Mouse (Mus musculus) splenic B cell, adult 2 months (primary cell): ENCODE measurements around the gene Mrpl17.

Experiments
- DNase-seq: peaks from one replicate; pipeline ENCODE4 v3.0.0-alpha.2; 2011; ENCODE audit warnings: low read depth, low spot score
- H3K27me3 ChIP-seq: 2 replicates; pipeline ENCODE4 v1.6.1; 2012; ENCODE audit warnings: mild to moderate bottlenecking, low read length, moderate library complexity, mixed read lengths; ENCODE audit not compliant: control insufficient read depth, poor library complexity, insufficient read depth, severe bottlenecking
- H3K36me3 ChIP-seq: 2 replicates; pipeline ENCODE4 v1.6.1; 2012; ENCODE audit warnings: mild to moderate bottlenecking, low read length, moderate library complexity, mixed read lengths; ENCODE audit not compliant: control insufficient read depth, poor library complexity, insufficient read depth, severe bottlenecking

Mrpl17 gene

DNA sequence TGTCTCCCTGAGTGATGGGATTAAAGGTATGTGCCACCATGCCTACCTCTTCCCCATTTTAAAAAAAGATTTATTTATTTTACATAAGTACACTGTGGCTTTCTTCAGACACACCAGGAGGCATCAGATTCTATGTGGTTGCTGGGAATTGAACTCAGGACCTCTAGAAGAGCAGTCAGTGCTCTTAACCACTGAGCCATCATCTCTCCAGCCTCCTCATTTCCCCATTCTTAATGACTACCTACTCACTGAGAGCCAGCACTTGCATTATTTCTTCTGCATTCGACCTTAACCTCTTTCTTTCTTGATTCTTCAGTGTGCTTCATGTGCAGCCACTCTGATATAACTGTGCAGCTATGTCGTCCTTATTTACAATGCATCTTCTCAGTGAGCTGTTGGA, 8.6 kb downstream of the Mrpl17 start:
- Histone ChIP-seq H3K27me3 (no peaks in the 10 kb centered on the region), H3K36me3 (no peaks in the 10 kb centered on the region)
- DNase-seq = no peak

GRCm38 (mm10) chr7:105796972-105797371, 13.9 kb downstream of the Mrpl17 start:
- Histone ChIP-seq H3K27me3 (no peaks in the 10 kb centered on the region), H3K36me3 (no peaks in the 10 kb centered on the region)
- DNase-seq = no peak

DNA sequence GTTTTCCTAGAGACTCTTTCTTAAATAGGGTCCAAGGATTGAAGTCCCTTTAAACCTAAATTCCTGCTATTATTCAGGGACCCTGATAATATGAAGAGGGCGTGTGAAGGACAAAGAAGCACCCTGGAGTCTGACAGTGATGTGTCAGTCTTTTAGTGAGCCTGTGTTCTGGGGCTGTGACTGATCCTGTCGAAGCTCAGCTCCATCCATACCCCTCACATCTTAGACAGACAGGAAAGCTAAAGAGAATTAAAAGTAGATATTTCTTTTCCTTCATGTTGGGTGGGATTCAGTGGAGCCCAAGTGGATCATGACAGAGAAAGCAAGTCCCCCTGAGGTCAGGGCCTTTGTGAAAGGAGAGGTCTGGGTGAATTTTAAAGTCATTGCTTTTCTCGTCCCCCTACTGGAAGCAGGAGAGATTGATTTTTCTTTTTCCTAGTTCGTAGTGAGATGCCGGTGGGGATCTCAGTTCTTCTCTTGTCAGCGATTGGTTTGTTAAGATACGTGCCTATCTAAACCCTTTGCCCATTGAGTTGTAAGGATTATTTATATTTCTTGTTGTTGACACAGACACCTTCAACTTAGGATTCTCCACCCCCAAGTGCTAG, 15.0 kb downstream of the Mrpl17 start:
- Histone ChIP-seq H3K36me3 (no peaks in the 10 kb centered on the region), H3K27me3 (no peaks in the 10 kb centered on the region)
- peak; percentile 14 for DNase-seq

GRCm38 (mm10) chr7:105793701-105794100, 17.2 kb downstream of the Mrpl17 start:
- no peaks in the 10 kb centered on the region for H3K36me3 ChIP-seq
- no peaks in the 10 kb centered on the region for H3K27me3 ChIP-seq
- DNase-seq = no peak

DNA sequence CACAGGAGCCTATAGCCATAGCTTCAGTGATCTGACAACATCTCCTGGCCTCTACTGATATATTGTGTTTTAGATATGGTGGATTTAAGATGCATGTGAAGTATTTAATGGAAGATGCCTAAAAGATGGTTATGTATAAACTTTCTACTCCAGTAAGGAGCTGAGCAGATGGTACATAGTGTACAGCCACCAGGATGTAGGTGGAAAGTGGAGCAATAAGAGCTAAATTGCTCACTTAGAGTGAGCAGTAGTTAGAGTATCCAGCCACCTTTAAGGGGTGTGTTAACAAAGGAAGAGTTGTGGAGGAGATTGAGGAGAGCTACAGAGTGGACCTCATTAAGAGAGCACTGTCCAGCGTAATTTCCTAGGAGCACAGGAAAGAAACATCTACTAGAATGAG, 19.8 kb downstream of the Mrpl17 start:
- no peak for DNase-seq
- Histone ChIP-seq H3K27me3 (0 out of 2 replicates have a peak, but pooled peaks cover 2% of the 10 kb centered on the region), H3K36me3 (no peaks in the 10 kb centered on the region)

DNA sequence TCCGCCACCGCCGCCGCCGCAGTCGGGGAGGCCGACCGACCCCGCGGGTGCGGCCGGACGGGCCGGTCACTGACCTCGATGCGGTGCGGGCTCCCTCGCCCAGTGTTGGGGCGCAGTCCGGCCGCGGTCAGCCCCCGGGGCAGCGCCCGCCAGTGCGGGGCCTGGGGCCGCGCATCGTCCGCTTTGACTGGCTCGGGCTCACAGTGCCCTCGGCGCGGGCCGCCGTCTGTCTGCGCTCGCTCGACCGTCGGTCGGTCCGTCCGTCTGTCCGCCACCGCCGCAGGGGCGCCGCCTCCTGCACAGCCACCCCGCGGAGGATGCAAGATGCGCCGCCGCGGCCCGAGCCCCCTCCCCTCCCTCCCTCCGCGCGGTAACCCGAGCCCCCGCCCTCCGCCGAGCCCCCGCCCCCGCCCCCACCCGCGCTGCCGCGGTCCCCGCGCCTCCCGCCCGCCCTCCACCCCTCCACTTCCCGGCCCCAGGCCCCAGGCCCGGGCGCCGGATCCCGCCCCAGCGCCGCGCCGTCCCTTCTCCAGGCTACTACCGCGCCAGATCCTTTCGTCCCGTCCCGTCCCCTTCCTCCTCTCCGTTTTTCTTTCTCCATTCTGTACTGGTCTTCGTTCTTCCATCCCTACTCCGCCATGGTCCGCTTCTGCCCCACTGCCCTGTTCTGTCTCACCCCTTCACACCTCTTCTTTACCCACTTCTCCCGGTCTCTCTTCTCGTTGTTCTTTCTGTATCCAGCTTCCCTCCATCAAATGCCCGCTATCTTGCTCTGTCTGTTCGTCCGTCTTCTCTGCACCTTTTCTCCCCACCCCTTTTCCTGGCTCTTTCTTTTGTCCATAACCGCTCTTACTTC, 23.4 kb downstream of the Mrpl17 start, which contains the start of gene Dchs1:
Dchs1 (minus strand) TSS at position 370 of the 856 bp plus-strand sequence.
- DNase-seq = no peak
- Histone ChIP-seq H3K36me3 (no peaks in the 10 kb centered on the region), H3K27me3 (0 out of 2 replicates have a peak, but pooled peaks cover 2% of the 10 kb centered on the region)

DNA sequence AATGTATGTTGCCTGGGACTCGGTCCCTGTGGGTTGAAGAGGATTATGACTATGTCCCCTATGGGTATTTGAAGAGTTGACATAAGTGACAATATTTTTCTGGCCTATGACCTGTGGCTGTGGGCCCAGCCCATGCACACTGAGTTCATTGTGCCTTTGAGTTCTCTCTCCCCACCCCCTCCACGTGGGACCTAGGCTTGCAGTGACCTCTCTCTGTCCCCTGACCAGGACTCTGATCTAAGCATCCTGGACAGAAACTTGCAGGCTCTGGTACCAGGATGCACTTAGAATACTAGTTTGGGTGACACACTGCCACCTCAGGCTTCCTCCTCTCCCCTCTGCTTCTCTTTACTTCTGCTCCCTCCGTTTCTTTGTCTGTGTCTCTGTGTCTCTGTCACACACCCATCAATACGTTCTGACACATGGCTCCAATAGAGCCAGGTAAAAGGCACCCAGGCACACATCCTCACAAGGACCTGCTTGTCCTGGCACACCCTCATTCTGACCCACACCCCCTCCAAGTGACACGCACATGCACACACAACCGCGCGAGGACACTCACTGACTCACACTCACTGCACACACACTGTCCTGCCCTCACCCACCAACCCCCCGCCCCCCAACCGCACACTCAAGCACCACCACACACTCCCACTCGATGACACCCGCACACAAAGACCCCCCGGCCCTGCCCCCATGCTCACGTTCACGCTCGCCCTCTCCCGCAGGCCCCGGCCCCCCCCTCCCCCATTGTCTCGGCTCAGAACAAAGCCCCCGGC, 24.2 kb downstream of the Mrpl17 start:
- Histone ChIP-seq H3K36me3 (no peaks in the 10 kb centered on the region), H3K27me3 (0 out of 2 replicates have a peak, but pooled peaks cover 2% of the 10 kb centered on the region)
- no peak for DNase-seq

DNA sequence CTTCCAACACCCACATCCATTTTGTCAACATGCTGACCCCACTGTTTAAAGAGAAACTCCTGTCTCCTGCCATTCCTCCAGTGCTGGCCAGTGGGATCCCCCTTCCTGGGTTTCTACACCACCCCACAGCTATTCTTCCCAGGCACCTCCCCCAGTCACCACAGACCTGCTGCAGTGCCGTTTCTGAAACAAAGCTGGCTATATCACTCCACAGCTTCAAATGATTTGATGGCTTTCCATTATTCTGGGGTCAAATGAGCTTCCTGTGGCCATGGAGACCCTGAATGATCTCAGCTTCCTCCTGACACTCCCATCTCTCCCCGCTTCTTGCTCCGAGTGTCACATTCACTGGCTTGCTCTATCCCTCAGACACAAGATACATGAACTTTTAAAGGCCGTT, 26.3 kb downstream of the Mrpl17 start:
- Histone ChIP-seq H3K36me3 (no peaks in the 10 kb centered on the region), H3K27me3 (0 out of 2 replicates have a peak, but pooled peaks cover 2% of the 10 kb centered on the region)
- DNase-seq = no peak

DNA sequence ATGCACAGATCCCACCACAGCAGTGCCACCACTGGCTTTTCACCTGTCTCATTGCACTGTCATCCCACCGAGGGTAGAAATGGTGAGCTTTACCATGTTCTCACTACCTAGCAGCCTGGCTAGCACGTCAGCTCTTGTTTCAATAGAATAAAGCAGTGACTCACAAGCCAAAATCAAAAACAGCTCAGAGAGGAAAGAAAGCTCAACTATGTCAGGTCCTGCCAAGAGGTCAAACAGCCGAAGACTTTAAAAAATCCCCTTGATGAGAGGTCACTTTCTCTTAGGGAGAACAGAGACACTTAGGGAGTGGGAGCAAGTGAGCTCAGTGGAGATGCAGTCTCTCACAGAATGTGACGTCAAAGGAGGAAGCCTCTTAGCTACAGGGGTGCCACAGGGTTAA, 27.0 kb downstream of the Mrpl17 start:
- Histone ChIP-seq H3K36me3 (no peaks in the 10 kb centered on the region), H3K27me3 (0 out of 2 replicates have a peak, but pooled peaks cover 2% of the 10 kb centered on the region)
- DNase-seq = no peak

GRCm38 (mm10) chr7:105778553-105779265, 32.2 kb downstream of the Mrpl17 start:
- no peaks in the 10 kb centered on the region for H3K36me3 ChIP-seq
- H3K27me3 ChIP-seq = no peaks in the 10 kb centered on the region
- DNase-seq = peak; percentile 43

DNA sequence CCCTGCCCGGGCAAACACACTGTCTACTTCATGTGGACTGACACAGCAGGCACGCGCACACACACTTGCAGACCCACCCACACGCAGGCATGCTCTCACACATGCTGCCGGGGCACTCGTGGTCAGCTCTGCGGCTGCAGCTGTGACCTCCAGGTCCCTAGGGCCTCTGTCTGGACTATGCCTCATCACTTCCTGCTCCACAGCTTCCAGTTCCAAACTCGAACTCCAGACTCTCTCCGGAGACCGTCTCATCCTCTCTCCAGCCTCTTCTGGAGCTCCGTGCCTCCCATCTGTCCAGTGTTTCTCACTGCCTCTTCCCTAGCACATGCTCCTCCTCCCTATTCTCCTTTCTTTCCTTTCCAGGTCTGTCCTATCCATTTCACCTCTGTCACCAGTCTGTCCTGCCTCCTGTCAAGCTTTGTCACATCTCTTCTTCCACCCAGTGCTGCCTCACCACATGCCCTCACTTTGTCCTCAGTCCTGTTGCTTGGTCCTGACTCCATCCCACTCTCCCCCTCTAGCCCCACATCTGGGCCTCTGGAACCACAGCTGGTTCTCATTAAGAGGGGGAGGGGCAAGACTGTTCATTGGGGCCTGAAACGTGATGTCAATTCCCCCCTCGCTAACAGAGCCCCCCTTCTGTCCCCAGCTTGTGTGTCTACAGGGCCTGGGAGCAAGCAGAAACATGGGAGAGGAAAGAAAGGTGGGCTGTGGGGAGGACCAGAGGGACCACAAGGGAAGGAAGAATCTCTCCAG, 32.9 kb downstream of the Mrpl17 start:
- H3K36me3 ChIP-seq = no peaks in the 10 kb centered on the region
- peak; percentile 47 for DNase-seq

DNA sequence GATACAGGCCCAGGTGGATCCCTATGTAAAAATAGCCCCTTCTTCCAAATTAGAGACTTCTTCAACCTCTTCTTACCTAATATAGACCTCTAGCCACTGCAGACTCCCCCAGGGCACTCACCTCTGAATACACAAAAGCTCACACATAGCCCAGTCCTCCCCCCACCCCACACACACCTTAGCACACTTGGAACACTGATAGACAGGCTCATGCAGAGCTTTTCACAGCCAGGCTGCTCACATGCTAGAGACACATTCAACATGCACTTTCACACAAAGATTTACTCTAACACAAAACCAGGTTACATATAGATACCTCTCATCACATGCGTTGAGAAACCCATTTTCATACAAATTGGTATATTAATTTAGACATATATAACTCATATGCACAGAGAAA, 33.6 kb downstream of the Mrpl17 start:
- DNase-seq = no peak
- H3K36me3 ChIP-seq = no peaks in the 10 kb centered on the region
- H3K27me3 ChIP-seq = no peaks in the 10 kb centered on the region

More for the DNA sequence above, 32.9 kb downstream of the Mrpl17 start:
- no peaks in the 10 kb centered on the region for H3K27me3 ChIP-seq

DNA sequence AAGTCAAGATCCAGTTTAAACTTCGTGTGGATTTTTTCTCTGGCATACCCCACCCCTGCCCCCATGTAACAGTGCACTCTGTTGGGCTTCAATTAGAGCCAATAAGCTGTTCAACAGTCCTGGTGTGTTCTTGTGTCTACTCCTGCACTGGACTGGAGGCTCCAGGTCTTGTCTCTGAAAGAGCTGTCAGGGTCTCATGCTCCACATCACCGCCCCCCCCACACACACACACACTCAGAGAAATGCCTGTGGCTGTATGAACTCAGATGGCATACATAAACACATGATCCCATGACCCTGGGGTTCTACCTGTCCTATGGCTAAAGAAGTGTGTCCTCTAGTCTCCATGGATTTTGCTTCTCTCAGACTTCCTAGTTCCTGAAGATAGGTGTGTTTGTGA, 34.9 kb downstream of the Mrpl17 start:
- Histone ChIP-seq H3K27me3 (no peaks in the 10 kb centered on the region), H3K36me3 (no peaks in the 10 kb centered on the region)
- no peak for DNase-seq

DNA sequence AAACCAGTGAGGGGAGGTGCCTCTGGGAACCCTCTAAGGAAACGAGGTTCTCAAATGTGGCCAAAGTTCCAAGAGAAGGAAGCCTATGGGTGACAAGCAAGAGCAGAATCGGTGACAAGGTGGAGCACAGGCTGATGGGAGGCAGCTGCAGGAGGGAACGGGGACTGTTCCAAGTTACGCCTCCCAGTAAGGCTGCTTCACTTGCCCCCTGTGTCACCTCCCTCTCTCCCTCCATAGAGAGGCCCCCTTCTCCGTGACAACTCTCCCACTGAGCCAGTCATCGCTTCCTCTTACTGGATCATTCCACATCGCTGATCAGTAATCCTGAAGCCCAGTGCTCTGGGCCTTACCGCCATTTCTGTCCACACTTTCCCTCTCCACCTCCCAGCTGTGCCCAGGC, 36.2 kb downstream of the Mrpl17 start:
- Histone ChIP-seq H3K36me3 (no peaks in the 10 kb centered on the region), H3K27me3 (no peaks in the 10 kb centered on the region)

More for the DNA sequence above, 36.2 kb downstream of the Mrpl17 start:
- DNase-seq = no peak
